Mouse (Mus musculus) gastrocnemius, postnatal 14 days (tissue): Measurements from ENCODE around the gene 1700018F24Rik. TPM values are rescaled to one million over a fixed set of nuclear protein-coding genes. Genes with fewer than 3 reads are reported as not detected.
"Not testable (repeated sequence)": the region's sequence is repeated elsewhere in the genome, so short reads cannot be mapped to it uniquely, and the experiment has no call there.

ENCODE experiments used
- DNase-seq: peaks from one replicate; pipeline ENCODE4 v3.0.0; 2021; ENCODE audit warnings: mixed read lengths
- intact Hi-C: fragments of 180-260 bp; cut with DNase I; formaldehyde crosslinking; loops from one replicate; pipeline ENCODE4 v1.15.1; 2025; ENCODE audit warnings: low total_unique reads
- total RNA-seq, 2 experiments: library from RNA; stranded (reverse); gene quantifications; 2 replicates each; pipeline ENCODE4 v1.2.3; 2021

Gene 1700018F24Rik
- total RNA-seq, 2 experiments from 2014 or later, result not detected

DNA sequence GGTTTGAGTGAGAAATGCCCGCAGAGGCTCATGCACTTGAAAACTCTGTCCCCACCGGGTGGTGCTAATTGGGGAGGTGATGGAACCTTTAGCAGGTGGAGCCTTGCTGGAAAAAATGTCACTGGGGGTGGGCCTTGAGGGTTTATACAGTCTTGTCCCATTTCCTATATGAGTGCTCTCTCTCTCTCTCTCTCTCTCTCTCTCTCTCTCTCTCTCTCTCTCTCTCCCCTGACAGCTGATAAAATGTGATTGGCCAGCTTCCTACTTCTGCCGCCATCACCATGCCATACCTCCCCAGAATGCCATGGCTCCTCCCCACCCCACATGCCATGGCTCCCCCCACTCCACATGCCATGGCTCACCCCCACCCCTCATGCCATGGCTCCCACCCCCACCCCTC lies 32.3 kb downstream of the 1700018F24Rik start:
- no peak for DNase-seq

DNA sequence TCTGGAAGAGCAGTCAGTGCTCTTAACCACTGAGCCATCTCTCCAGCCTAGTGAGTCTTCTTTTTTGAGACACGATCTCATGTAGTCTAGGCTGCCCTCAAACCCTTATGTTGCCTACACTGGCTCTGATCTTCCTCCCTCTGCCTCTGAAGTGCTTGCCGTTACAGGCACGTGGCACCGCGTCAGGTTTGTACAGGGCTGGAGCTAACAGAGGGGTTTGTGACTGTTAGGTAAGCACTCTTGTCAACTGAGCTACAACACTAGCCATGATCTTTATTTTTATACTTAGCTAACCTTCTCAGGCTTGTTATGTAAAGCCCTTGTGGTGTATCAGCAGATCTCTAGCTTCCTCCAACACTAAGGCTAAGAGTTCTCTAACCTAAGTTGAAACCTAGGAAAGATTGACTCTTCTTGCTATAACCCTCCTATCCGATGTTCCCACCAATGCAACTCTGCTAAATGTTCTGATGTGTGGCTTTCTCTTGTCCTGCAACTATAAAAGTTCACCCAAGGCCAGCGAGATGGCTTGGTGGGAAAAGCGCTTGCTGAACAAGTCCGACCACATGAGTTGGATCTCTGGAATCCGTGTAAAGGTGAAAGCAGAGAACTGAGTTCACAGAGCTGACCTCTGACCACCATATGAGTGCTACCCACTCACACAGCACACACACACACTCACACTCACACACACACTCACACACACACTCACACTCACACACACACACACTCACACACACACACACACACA lies 39.2 kb downstream of the 1700018F24Rik start:
- DNase-seq, result no peak
- intact Hi-C loops, result no loop called here

More for the DNA sequence above, 32.3 kb downstream of the 1700018F24Rik start:
- intact Hi-C loops, result no loop called here

DNA sequence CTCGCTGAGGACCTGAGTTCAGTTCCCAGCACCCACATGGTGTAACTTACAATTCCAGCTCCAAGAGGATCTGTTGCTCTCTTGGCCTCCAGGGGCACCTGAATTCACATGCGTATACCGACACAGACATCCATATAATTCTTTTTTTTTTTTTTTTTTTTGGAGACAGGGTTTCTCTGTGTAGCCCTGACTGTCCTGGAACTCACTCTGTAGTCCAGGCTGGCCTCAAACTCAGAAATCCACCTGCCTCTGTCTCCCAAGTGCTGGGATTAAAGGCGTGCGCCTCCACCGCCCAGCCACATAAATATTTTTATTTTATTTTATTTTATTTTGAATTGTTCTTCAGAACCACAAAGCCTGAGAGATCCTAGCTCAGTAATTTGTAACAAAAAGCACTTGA lies 40.4 kb downstream of the 1700018F24Rik start:
- DNase-seq, intact Hi-C loops: not testable (repeated sequence)

DNA sequence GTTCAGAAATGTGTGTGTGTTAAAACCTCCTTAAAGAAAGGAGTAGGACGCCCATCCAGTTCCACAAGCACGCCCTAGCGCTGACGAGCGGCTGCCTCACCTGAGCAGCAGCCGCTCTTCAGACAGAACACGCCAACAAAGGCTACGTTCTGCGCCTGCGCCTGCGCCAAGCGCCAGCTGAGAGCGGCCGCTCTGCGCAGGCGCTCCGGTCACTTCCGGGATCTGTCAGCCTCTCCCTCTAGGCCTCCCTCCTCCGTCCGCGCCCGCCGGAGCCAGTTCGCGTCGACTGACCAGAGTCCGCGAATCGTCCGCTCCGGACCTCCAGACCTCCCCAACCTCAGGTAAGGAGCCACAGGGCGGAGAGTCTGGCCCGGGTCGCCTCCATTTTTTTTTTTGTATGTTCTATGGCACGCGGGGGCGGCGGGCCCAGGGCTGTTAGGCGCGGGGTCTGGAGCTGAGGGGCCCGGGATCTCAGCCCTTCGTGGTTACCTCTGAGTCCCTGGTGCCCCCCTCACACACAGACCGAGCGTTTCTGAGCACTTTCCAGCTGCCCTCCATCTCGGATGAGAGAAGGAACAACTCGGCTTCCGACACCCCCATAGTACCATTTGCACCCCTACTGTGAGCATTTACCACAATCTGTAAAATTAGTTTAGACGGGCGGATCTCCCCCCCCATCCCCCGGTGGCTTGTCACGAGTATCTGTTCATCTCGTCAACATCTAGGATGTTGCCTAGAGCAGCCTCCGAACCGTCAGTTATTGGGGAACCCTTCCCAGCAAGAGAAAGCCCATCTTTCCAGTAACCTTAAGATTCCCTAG lies 41.1 kb downstream of the 1700018F24Rik start, which contains the start of the genes Arpc1a and Kpna7:
Arpc1a (plus strand) TSS at position 199 of the 820 bp plus-strand sequence.
Kpna7 (minus strand) TSS at position 399 of the 820 bp plus-strand sequence.
- peak; percentile 95 for DNase-seq
- intact Hi-C loops, result no loop called here

DNA sequence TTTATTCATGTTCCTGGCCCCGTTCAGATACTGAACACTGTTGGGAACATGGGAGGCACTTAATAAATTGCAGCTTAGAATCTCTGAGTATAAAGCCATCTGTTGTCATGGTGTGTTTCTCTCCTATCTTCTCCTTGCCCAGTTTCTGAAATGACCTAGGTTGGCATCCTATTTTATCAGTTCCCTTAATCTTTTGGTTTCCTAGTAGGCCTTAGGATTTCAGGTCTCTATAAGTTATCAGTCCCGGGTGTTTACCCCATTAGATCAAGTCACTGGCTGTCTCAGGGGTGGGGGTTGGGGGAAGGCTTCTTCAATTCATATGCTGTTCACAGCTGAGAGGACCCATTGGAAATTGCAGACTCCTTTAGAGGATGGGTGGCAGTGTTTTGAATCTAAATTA lies 42.0 kb downstream of the 1700018F24Rik start:
- intact Hi-C loops, result no loop called here

DNA sequence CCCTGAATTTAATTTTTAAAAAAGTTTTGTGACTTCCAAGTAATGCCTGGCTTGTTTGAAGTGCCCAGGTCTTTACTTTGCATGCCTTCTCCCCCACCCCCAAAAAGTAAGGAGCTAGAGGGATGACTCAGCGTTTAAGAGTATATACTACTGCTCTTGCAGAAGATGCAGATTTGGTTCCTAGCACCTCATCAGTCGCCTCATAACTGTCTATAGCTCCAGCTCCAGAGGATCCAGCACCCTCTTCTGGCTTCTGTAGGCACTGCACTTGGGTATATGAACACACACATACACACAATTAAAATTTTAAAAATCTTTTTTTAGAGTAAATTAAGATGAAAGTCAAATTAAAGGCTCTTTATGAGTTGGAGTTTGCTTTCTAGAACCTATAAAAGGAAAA lies 45.4 kb downstream of the 1700018F24Rik start:
- intact Hi-C loops, result no loop called here

More for the DNA sequence above, 42.0 kb downstream of the 1700018F24Rik start:
- no peak for DNase-seq

DNA sequence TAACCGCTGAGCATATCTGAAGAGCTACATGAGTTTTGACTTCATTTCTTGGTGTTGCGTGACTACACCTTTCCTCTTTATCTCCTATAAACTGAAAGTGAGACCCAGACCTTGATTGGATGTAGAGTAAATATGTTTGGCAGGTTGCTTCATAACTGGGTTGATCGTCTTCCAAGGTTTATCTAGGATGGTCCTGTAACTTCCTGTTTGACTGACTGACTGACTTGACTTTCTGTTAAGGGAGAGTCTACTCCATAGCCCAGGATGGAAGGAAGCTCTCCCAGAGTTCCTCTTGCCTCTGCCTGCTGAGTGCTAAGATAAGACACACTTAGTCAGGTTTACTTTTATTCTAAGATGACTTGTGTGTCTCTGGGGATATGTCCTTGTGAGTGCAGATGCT lies 47.1 kb downstream of the 1700018F24Rik start:
- intact Hi-C loops, result no loop called here
- DNase-seq, result no peak

More for the DNA sequence above, 45.4 kb downstream of the 1700018F24Rik start:
- DNase-seq, result no peak

Other genes with a start within 250 kb of the 1700018F24Rik start
- 10 to 100 TPM; 11.0 to 13.1 TPM for gene Smurf1, start 77.1 kb upstream of the 1700018F24Rik start, total RNA-seq
- not detected for gene Gm4871, start 10.2 kb upstream of the 1700018F24Rik start, total RNA-seq
- 10 to 100 TPM; 32.9 to 38.3 TPM for gene Arpc1a, start 40.8 kb downstream of the 1700018F24Rik start, total RNA-seq
- not detected for gene Kpna7, start 41.0 kb downstream of the 1700018F24Rik start, total RNA-seq
- 10 to 100 TPM; 58.6 to 66.5 TPM for gene Arpc1b, start 71.2 kb downstream of the 1700018F24Rik start, total RNA-seq
- 10 to 100 TPM; 55.4 to 58.5 TPM for gene Pdap1, start 97.2 kb downstream of the 1700018F24Rik start, total RNA-seq
- gene Bud31, start 97.4 kb downstream of the 1700018F24Rik start, total RNA-seq, result 10 to 100 TPM; 59.0 to 59.8 TPM
- gene Ptcd1, start 124.1 kb downstream of the 1700018F24Rik start, total RNA-seq, result 1 to 10 TPM; 9.7 to 9.8 TPM
- gene Cpsf4, start 124.2 kb downstream of the 1700018F24Rik start, total RNA-seq, result 1 to 10 TPM; 7.1 to 8.8 TPM
- 100 to 1,000 TPM; 553 to 667 TPM for gene Atp5j2, start 149.1 kb downstream of the 1700018F24Rik start, total RNA-seq
- 1 to 10 TPM; 7.5 to 8.1 TPM for gene Zkscan14, start 158.9 kb downstream of the 1700018F24Rik start, total RNA-seq
- 1 to 10 TPM; 7.8 to 8.2 TPM for gene Zkscan5, start 161.6 kb downstream of the 1700018F24Rik start, total RNA-seq
- gene Zfp655, start 188.7 kb downstream of the 1700018F24Rik start, total RNA-seq, result 10 to 100 TPM; 11.1 to 13.4 TPM
- gene Zscan25, start 237.5 kb downstream of the 1700018F24Rik start, total RNA-seq, result 1 to 10 TPM; 8.0 to 8.8 TPM